Mouse (Mus musculus) G1E (cell line): ENCODE data around the gene Atp2c1.

Source experiments
- CTCF ChIP-seq: IDR thresholded peaks from 2 replicates; pipeline ENCODE4 v1.5.1; 2012; ENCODE audit warnings: low read depth, low read length, inconsistent platforms, mixed read lengths
- GATA1 ChIP-seq: IDR thresholded peaks from 2 replicates; pipeline ENCODE4 v1.6.1; 2012; ENCODE audit warnings: borderline replicate concordance, low read length, inconsistent platforms, mixed read lengths
- GATA2 ChIP-seq: IDR thresholded peaks from 2 replicates; pipeline ENCODE4 v1.6.1; 2012; ENCODE audit warnings: low read depth, low read length, inconsistent platforms, borderline replicate concordance

- TF ChIP-seq CTCF (no peak), GATA1 (no peak), GATA2 (no peak)
Measured at GRCm38 (mm10) chr9:105376954-105377530, 150.1 kb downstream of the Atp2c1 start.
